Mouse (Mus musculus) brain, embryonic 14.5 days (tissue): Measurements from ENCODE around the gene Mcam.
A peak's percentile ranks its signal among the peaks of the same experiment; 100 is the strongest.

ENCODE experiments used
- CTCF ChIP-seq: fragments of 200-500 bp; IDR thresholded peaks from 2 replicates; pipeline ENCODE4 v1.5.1; 2012; ENCODE audit warnings: inconsistent platforms, mild to moderate bottlenecking, moderate library complexity, borderline replicate concordance; ENCODE audit not compliant: insufficient read depth, insufficient read length; ENCODE audit errors: extremely low read depth
- POLR2A ChIP-seq: fragments of 200-500 bp; IDR thresholded peaks from 2 replicates; pipeline ENCODE4 v1.6.1; 2012; ENCODE audit warnings: mild to moderate bottlenecking, inconsistent platforms, borderline replicate concordance; ENCODE audit not compliant: poor library complexity, insufficient read depth, insufficient read length, severe bottlenecking; ENCODE audit errors: extremely low read depth

DNA sequence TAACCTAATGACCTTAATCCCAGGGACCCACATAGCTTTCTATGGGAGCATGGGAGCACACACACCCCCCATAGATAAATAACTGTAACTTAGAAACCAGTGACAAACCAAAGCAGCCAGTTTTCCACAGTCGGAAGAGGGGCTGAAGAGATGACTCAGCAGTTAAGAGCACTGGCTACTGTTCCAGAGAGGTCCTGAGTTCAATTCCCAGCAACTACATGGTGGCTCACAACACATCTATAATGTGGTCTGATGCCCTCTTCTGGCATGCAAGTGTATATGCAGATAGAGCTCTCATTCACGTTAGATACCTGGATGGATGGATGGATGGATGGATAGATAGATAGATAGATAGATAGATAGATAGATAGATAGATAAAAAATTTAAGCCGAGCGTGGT is 18.1 kb upstream of the Mcam start:
- TF ChIP-seq CTCF (0 out of 2 replicates have a peak, but pooled peaks have one; percentile 5), POLR2A (no peak)
